In the genomic region with DNA sequence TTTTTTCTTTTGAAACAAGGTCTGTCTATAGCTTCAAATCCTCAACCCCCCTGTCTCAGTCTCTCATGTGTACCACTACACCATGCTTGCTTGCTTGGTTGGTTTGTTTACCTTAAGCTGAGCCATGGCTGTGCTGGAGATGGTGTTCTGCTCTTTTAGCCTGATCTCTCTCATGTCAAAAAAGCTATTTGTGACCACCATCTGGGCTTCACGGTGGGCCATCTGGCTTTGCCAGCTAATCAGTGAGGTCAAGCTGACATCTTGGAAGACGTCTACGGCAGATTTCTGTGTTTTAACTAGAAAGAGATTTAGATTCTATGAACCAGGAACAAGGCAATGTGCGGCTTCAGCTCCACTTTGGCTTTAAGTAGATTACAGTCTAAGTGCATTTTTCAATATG, we compare ENCODE assay signal across 18 mouse cellular contexts.
A peak's percentile ranks its signal among the peaks of the same experiment; 100 is the strongest.
DNase-seq lines count a peak whose midpoint lies in the region; ATAC-seq and TF ChIP-seq lines count a peak whose summit lies in the region.
"Had no signal": no experiment of that assay in that cellular context is flagged by ENCODE, and none has a peak within 500 bp of the region (broad histone marks: within the 10 kb centered on the region; RNA-seq: fewer than 3 reads in every experiment).

No protein-coding gene starts in this region.

- H3K4me1 ChIP-seq in forebrain, embryonic 15.5 days, result no peaks in the 10 kb centered on the region
- no peaks in the 10 kb centered on the region for H3K4me1 ChIP-seq in forebrain, embryonic 11.5 days (replicated peaks; ENCODE audit: control insufficient read depth, insufficient read depth, low read length)
- H3K4me1 ChIP-seq in cerebellum, adult 2 months (ENCODE audit: control insufficient read depth, insufficient read depth, low read length), result peaks cover 41% of the 10 kb centered on the region
- H3K4me1 ChIP-seq in hindbrain, embryonic 16.5 days (ENCODE audit: control insufficient read depth, insufficient read depth, low read depth, low read length), result peaks cover 2% of the 10 kb centered on the region
- H3K4me1 ChIP-seq in lung, postnatal 0 days (ENCODE audit: insufficient read depth, low read depth, low read length), result no peaks in the 10 kb centered on the region
- H3K4me1 ChIP-seq: heart, embryonic 13.5 days had no signal

- H3K27ac ChIP-seq in forebrain, embryonic 15.5 days (replicated peaks), result 0 out of 2 replicates have a peak overlapping the region, but pooled peaks have one; percentile 5
- no peak overlapping the region for H3K27ac ChIP-seq in forebrain, embryonic 11.5 days (ENCODE audit: low read depth, low read length)
- peak overlapping the region; percentile 70 for H3K27ac ChIP-seq in cerebellum, adult 2 months (ENCODE audit: insufficient read depth, low read length)
- peak overlapping the region; percentile 18; the same call in 1 of the 2 replicates for H3K27ac ChIP-seq in hindbrain, embryonic 16.5 days (ENCODE audit: low read depth, low read length)
- no peak overlapping the region for H3K27ac ChIP-seq in lung, postnatal 0 days (ENCODE audit: low read length)
- H3K27ac ChIP-seq: heart, embryonic 13.5 days; limb, embryonic 15.5 days; neural tube, embryonic 12.5 days had no signal

- H3K9ac ChIP-seq in forebrain, embryonic 15.5 days (replicated peaks), result no peak overlapping the region
- H3K9ac ChIP-seq in forebrain, embryonic 11.5 days (ENCODE audit: low read length), result no peak overlapping the region
- H3K9ac ChIP-seq in hindbrain, embryonic 16.5 days (ENCODE audit: low read depth, low read length), result no peak overlapping the region
- no peak overlapping the region for H3K9ac ChIP-seq in lung, postnatal 0 days (replicated peaks; ENCODE audit: low read depth)
- H3K9ac ChIP-seq: heart, embryonic 13.5 days; limb, embryonic 15.5 days; neural tube, embryonic 12.5 days had no signal

- H3K27me3 ChIP-seq in forebrain, embryonic 15.5 days, result no peaks in the 10 kb centered on the region
- H3K27me3 ChIP-seq in forebrain, embryonic 11.5 days (ENCODE audit: control insufficient read depth, insufficient read depth, low read length), result no peaks in the 10 kb centered on the region
- no peaks in the 10 kb centered on the region for H3K27me3 ChIP-seq in cerebellum, adult 2 months (ENCODE audit: control insufficient read depth, insufficient read depth, low read length)
- H3K27me3 ChIP-seq in hindbrain, embryonic 16.5 days (replicated peaks; ENCODE audit: control insufficient read depth, insufficient read depth, low read length), result no peaks in the 10 kb centered on the region
- H3K27me3 ChIP-seq in lung, postnatal 0 days (replicated peaks; ENCODE audit: insufficient read depth, low read length), result no peaks in the 10 kb centered on the region
- H3K27me3 ChIP-seq: heart, embryonic 13.5 days; limb, embryonic 15.5 days; neural tube, embryonic 12.5 days had no signal

- no peak overlapping the region for H3K4me3 ChIP-seq in forebrain, embryonic 15.5 days
- no peak overlapping the region for H3K4me3 ChIP-seq in forebrain, embryonic 11.5 days (ENCODE audit: low read depth, low read length)
- no peak overlapping the region for H3K4me3 ChIP-seq in cerebellum, adult 2 months (replicated peaks; ENCODE audit: insufficient read depth, low read depth, low read length)
- H3K4me3 ChIP-seq in hindbrain, embryonic 16.5 days (ENCODE audit: low read length), result no peak overlapping the region
- H3K4me3 ChIP-seq in lung, postnatal 0 days (ENCODE audit: low read depth, low read length), result no peak overlapping the region
- H3K4me3 ChIP-seq: heart, embryonic 13.5 days; limb, embryonic 15.5 days; neural tube, embryonic 12.5 days had no signal

- TF ChIP-seq POLR2A in cerebellum, adult 2 months (IDR thresholded peaks at IDR 0.05; ENCODE audit: borderline replicate concordance, insufficient read depth, low read length), result no peak

- no peak overlapping the region for H3K4me2 ChIP-seq in forebrain, embryonic 15.5 days (replicated peaks)
- H3K4me2 ChIP-seq in forebrain, embryonic 11.5 days (ENCODE audit: low read depth, low read length, severe bottlenecking), result no peak overlapping the region
- no peak overlapping the region for H3K4me2 ChIP-seq in hindbrain, embryonic 16.5 days (ENCODE audit: low read length)
- H3K4me2 ChIP-seq in lung, postnatal 0 days (replicated peaks; ENCODE audit: low read depth, low read length), result no peak overlapping the region
- H3K4me2 ChIP-seq: heart, embryonic 13.5 days; limb, embryonic 15.5 days; neural tube, embryonic 12.5 days had no signal

- H3K9me3 ChIP-seq in forebrain, embryonic 15.5 days, result no peaks in the 10 kb centered on the region
- H3K9me3 ChIP-seq in forebrain, embryonic 11.5 days (ENCODE audit: control insufficient read depth, low read length), result no peaks in the 10 kb centered on the region
- H3K9me3 ChIP-seq in hindbrain, embryonic 16.5 days (ENCODE audit: control insufficient read depth, low read length), result no peaks in the 10 kb centered on the region; the same call in 1 of the 2 replicates
- no peaks in the 10 kb centered on the region for H3K9me3 ChIP-seq in lung, postnatal 0 days (ENCODE audit: low read length)
- H3K9me3 ChIP-seq: neural tube, embryonic 12.5 days had no signal

- no peak for ATAC-seq in forebrain, embryonic 15.5 days (replicated peaks)
- ATAC-seq in forebrain, embryonic 11.5 days (replicated peaks; ENCODE audit: low FRiP score), result no peak
- ATAC-seq in hindbrain, embryonic 16.5 days, result peak; percentile 48; the same call in 1 of the 2 replicates
- no peak for ATAC-seq in granulocyte monocyte progenitor cell, adult 5-6 weeks (replicated peaks; ENCODE audit: poor library complexity, severe bottlenecking)
- ATAC-seq in lung, postnatal 0 days, result no peak

- WGBS in forebrain, embryonic 15.5 days, result 50% methylated on average over 4 of the region's 4 CpGs
- WGBS in forebrain, embryonic 11.5 days, result 84% methylated on average over 4 of the region's 4 CpGs
- 9% methylated on average over 4 of the region's 4 CpGs for WGBS in cerebellum, adult 2 months
- WGBS in hindbrain, embryonic 16.5 days, result 52% methylated on average over 4 of the region's 4 CpGs
- 61% methylated on average over 4 of the region's 4 CpGs for WGBS in lung, postnatal 0 days

- peaks cover 4% of the 10 kb centered on the region; the same call in 1 of the 2 replicates for H3K36me3 ChIP-seq in forebrain, embryonic 15.5 days
- H3K36me3 ChIP-seq in forebrain, embryonic 11.5 days (ENCODE audit: control insufficient read depth, insufficient read depth, low read length), result no peaks in the 10 kb centered on the region
- peaks cover under 1% of the 10 kb centered on the region; the same call in 1 of the 2 replicates for H3K36me3 ChIP-seq in hindbrain, embryonic 16.5 days (ENCODE audit: control insufficient read depth, insufficient read depth, low read length)
- peaks cover 4% of the 10 kb centered on the region; the same call in 1 of the 2 replicates for H3K36me3 ChIP-seq in lung, postnatal 0 days (ENCODE audit: insufficient read depth, low read length)
- H3K36me3 ChIP-seq: neural tube, embryonic 12.5 days had no signal

- no peak for TF ChIP-seq EP300 in lung, postnatal 0 days (IDR thresholded peaks at IDR 0.05)

- DNase-seq in forebrain, embryonic 11.5 days (ENCODE audit: low spot score), result no peak
- DNase-seq in MN1 (ENCODE audit: low spot score), result peak; percentile 86
- DNase-seq in cerebellum, adult 2 months, result peak; percentile 91 to 95
- DNase-seq in lung, postnatal 0 days (ENCODE audit: low spot score), result no peak
- no peak for DNase-seq in left cerebral cortex, adult 18-20 months (ENCODE audit: low spot score in 2 of 2)
- DNase-seq: adrenal gland, postnatal 10 days; heart, adult 11 months; kidney, adult 18-20 months; kidney, postnatal 25 days; layer of hippocampus, adult 9-11 months; right cerebral cortex, postnatal 25 days; thymus, postnatal 14 days had no signal

- no peak for TF ChIP-seq CTCF in cerebellum, adult 2 months (IDR thresholded peaks at IDR 0.05; ENCODE audit: borderline replicate concordance, insufficient read depth, low read depth, low read length)
- no peak for TF ChIP-seq CTCF in lung, postnatal 0 days (IDR thresholded peaks at IDR 0.05)

Comparison
In these comparisons a context has a peak if more than half of its experiments do, and no peak if none do; other contexts are left out.
1. H3K27ac ChIP-seq: peak in forebrain, embryonic 15.5 days (single experiment), cerebellum, adult 2 months (single experiment) and hindbrain, embryonic 16.5 days (single experiment); none in forebrain, embryonic 11.5 days (single experiment) and lung, postnatal 0 days (single experiment).
2. DNase-seq: peak in MN1 (single experiment) and cerebellum, adult 2 months (2 of 2); none in forebrain, embryonic 11.5 days (single experiment), lung, postnatal 0 days (single experiment) and left cerebral cortex, adult 18-20 months (0 of 2).